Mouse (Mus musculus) heart, postnatal 10 days (tissue): Measurements from ENCODE around the gene Slc8a1. TPM values are rescaled to one million over a fixed set of nuclear protein-coding genes. Genes with fewer than 3 reads are reported as not detected.
A peak's percentile ranks its signal among the peaks of the same experiment; 100 is the strongest.

Source experiments
- DNase-seq, 2 experiments: peaks; one replicate each; pipeline ENCODE4 v3.0.0; 2021
- intact Hi-C: fragments of 180-260 bp; cut with DNase I; formaldehyde crosslinking; loops from one replicate; pipeline ENCODE4 v1.15.1; 2025
- total RNA-seq, 2 experiments: library from RNA; stranded (reverse); gene quantifications; 2 replicates each; pipeline ENCODE4 v1.2.3; 2021

The Slc8a1 gene
- total RNA-seq, result 100 to 1,000 TPM; 595 to 645 TPM

- intact Hi-C loops, result no loop called here
Observed at GRCm38 (mm10) chr17:81738311-81738755, at the start of gene Slc8a1. Slc8a1 (minus strand) TSS chr17:81738377.

GRCm38 (mm10) chr17:81787350-81787749, 49.2 kb upstream of the Slc8a1 start:
- intact Hi-C loops, result loop anchor here (1.0 to 10.0 kb wide), 3 partner anchors 123 to 595 kb away; no protein-coding TSS in a partner anchor
- DNase-seq, result peak; percentile 75 to 85

More at GRCm38 (mm10) chr17:81738311-81738755, at the start of gene Slc8a1:
- DNase-seq, result peak; percentile 74 to 85

GRCm38 (mm10) chr17:81782326-81782725, 44.1 kb upstream of the Slc8a1 start:
- no peak for DNase-seq

GRCm38 (mm10) chr17:81781491-81781890, 43.3 kb upstream of the Slc8a1 start:
- peak; percentile 72 to 76 for DNase-seq
- intact Hi-C loops, result loop anchor here (2.0 to 10.0 kb wide), 2 partner anchors 41 to 117 kb away; no protein-coding TSS in a partner anchor

More at GRCm38 (mm10) chr17:81782326-81782725, 44.1 kb upstream of the Slc8a1 start:
- intact Hi-C loops, result loop anchor here (10.0 kb wide), 1 partner anchor 118 kb away; no protein-coding TSS in a partner anchor

GRCm38 (mm10) chr17:81779883-81780282, 41.7 kb upstream of the Slc8a1 start:
- intact Hi-C loops, result loop anchor here (2.0 to 10.0 kb wide), 2 partner anchors 39 to 115 kb away; no protein-coding TSS in a partner anchor
- no peak for DNase-seq

GRCm38 (mm10) chr17:81750664-81751063, 12.5 kb upstream of the Slc8a1 start:
- intact Hi-C loops, result no loop called here

GRCm38 (mm10) chr17:81743034-81743433, 4.9 kb upstream of the Slc8a1 start:
- intact Hi-C loops, result no loop called here
- no peak for DNase-seq

More at GRCm38 (mm10) chr17:81750664-81751063, 12.5 kb upstream of the Slc8a1 start:
- DNase-seq, result no peak

- intact Hi-C loops, result loop anchor here (2.0 kb wide), 1 partner anchor 40 kb away; no protein-coding TSS in a partner anchor
- DNase-seq, result peak; percentile 62 to 63
Observed at GRCm38 (mm10) chr17:81740576-81740975, 2.4 kb upstream of the Slc8a1 start.

- intact Hi-C loops, result no loop called here
- no peak for DNase-seq
Observed at GRCm38 (mm10) chr17:81737779-81738178, 398 bp downstream of the Slc8a1 start.

GRCm38 (mm10) chr17:81737309-81737708, 868 bp downstream of the Slc8a1 start:
- intact Hi-C loops, result no loop called here
- DNase-seq, result peak; percentile 27 to 33

- intact Hi-C loops, result no loop called here
- DNase-seq, result no peak
Observed at GRCm38 (mm10) chr17:81735583-81735982, 2.6 kb downstream of the Slc8a1 start.

GRCm38 (mm10) chr17:81729891-81730290, 8.3 kb downstream of the Slc8a1 start:
- intact Hi-C loops, result no loop called here

GRCm38 (mm10) chr17:81712273-81712751, 25.9 kb downstream of the Slc8a1 start:
- DNase-seq, result peak in 1 of 2 experiments; percentile 40
- intact Hi-C loops, result no loop called here

More at GRCm38 (mm10) chr17:81729891-81730290, 8.3 kb downstream of the Slc8a1 start:
- DNase-seq, result no peak

GRCm38 (mm10) chr17:81704761-81705160, 33.4 kb downstream of the Slc8a1 start:
- no peak for DNase-seq

GRCm38 (mm10) chr17:81703258-81703657, 34.9 kb downstream of the Slc8a1 start:
- intact Hi-C loops, result no loop called here
- DNase-seq, result no peak

More at GRCm38 (mm10) chr17:81704761-81705160, 33.4 kb downstream of the Slc8a1 start:
- intact Hi-C loops, result no loop called here

- intact Hi-C loops, result no loop called here
Observed at GRCm38 (mm10) chr17:81701701-81702100, 36.5 kb downstream of the Slc8a1 start.

GRCm38 (mm10) chr17:81698789-81699188, 39.4 kb downstream of the Slc8a1 start:
- DNase-seq, result no peak
- intact Hi-C loops, result no loop called here

More at GRCm38 (mm10) chr17:81701701-81702100, 36.5 kb downstream of the Slc8a1 start:
- no peak for DNase-seq

GRCm38 (mm10) chr17:81697695-81698094, 40.5 kb downstream of the Slc8a1 start:
- no peak for DNase-seq
- intact Hi-C loops, result no loop called here

GRCm38 (mm10) chr17:81694977-81695376, 43.2 kb downstream of the Slc8a1 start:
- intact Hi-C loops, result no loop called here
- DNase-seq, result no peak

- no peak for DNase-seq
- intact Hi-C loops, result no loop called here
Observed at GRCm38 (mm10) chr17:81679616-81680015, 58.6 kb downstream of the Slc8a1 start.

- intact Hi-C loops, result no loop called here
Observed at GRCm38 (mm10) chr17:81677450-81677849, 60.7 kb downstream of the Slc8a1 start.

GRCm38 (mm10) chr17:81676203-81676602, 62.0 kb downstream of the Slc8a1 start:
- intact Hi-C loops, result no loop called here
- no peak for DNase-seq

More at GRCm38 (mm10) chr17:81677450-81677849, 60.7 kb downstream of the Slc8a1 start:
- DNase-seq, result no peak
